Mouse (Mus musculus): ENCODE results near the gene Fam151b.

- TF ChIP-seq ZNF384 (IDR thresholded peaks at IDR 0.05; ENCODE audit: low read depth, low read length), result no peak
- no peak for TF ChIP-seq ZC3H11A (IDR thresholded peaks at IDR 0.05; ENCODE audit: borderline replicate concordance, low read depth, low read length)
- TF ChIP-seq CHD2 (IDR thresholded peaks at IDR 0.05; ENCODE audit: low read depth, low read length), result no peak
- TF ChIP-seq HCFC1 (IDR thresholded peaks at IDR 0.05; ENCODE audit: borderline replicate concordance, insufficient read depth, low read length), result no peak
- TF ChIP-seq MAFK (IDR thresholded peaks at IDR 0.05; ENCODE audit: insufficient read depth, low read depth, low read length), result no peak
Observed at GRCm38 (mm10) chr13:92469381-92469780, 14.4 kb downstream of the Fam151b start.
